Mouse (Mus musculus) G1E-ER4 (cell line): ENCODE results near the gene Nkx6-2. TPM values are rescaled to one million over a fixed set of nuclear protein-coding genes. Genes with fewer than 3 reads are reported as not detected.

Source experiments
- GATA1 ChIP-seq: IDR thresholded peaks from one replicate; pipeline ENCODE4 v1.8.0; 2012; ENCODE audit warnings: low read length, inconsistent platforms
- polyA plus RNA-seq: library from polyadenylated mRNA; stranded (reverse); fragments of >175 nt; gene quantifications from 2 replicates; pipeline ENCODE4 v1.2.3, GENCODE M21; 2012

Nkx6-2 gene
- polyA plus RNA-seq: not detected in 2 replicates

- TF ChIP-seq GATA1: no peak
Measured at GRCm38 (mm10) chr7:139582595-139582994, at the start of gene Nkx6-2. Gene Nkx6-2 (minus strand): TSS chr7:139582797.

- no peak for TF ChIP-seq GATA1
Measured at GRCm38 (mm10) chr7:139625156-139625555, 42.6 kb upstream of the Nkx6-2 start.

- TF ChIP-seq GATA1: no peak
Measured at GRCm38 (mm10) chr7:139622568-139622967, 40.0 kb upstream of the Nkx6-2 start.

- TF ChIP-seq GATA1: no peak
Measured at GRCm38 (mm10) chr7:139615767-139616766, 33.5 kb upstream of the Nkx6-2 start.

GRCm38 (mm10) chr7:139610328-139610727 lies 27.7 kb upstream of the Nkx6-2 start:
- no peak for TF ChIP-seq GATA1

- TF ChIP-seq GATA1: no peak
Measured at GRCm38 (mm10) chr7:139595862-139596261, 13.3 kb upstream of the Nkx6-2 start.

GRCm38 (mm10) chr7:139595311-139595710 lies 12.7 kb upstream of the Nkx6-2 start:
- TF ChIP-seq GATA1: no peak

GRCm38 (mm10) chr7:139591311-139591710 lies 8.7 kb upstream of the Nkx6-2 start:
- TF ChIP-seq GATA1: no peak

GRCm38 (mm10) chr7:139590302-139590701 lies 7.7 kb upstream of the Nkx6-2 start:
- no peak for TF ChIP-seq GATA1

- no peak for TF ChIP-seq GATA1
Measured at GRCm38 (mm10) chr7:139587919-139588318, 5.3 kb upstream of the Nkx6-2 start.

GRCm38 (mm10) chr7:139585183-139585821 lies 2.7 kb upstream of the Nkx6-2 start:
- no peak for TF ChIP-seq GATA1

- no peak for TF ChIP-seq GATA1
Measured at GRCm38 (mm10) chr7:139584221-139585175, 1.9 kb upstream of the Nkx6-2 start.

- no peak for TF ChIP-seq GATA1
Measured at GRCm38 (mm10) chr7:139583094-139583737, 619 bp upstream of the Nkx6-2 start.

- no peak for TF ChIP-seq GATA1
Measured at GRCm38 (mm10) chr7:139581801-139582571, 611 bp downstream of the Nkx6-2 start.
